Mouse (Mus musculus): ENCODE measurements at regions not wholly inside any gene's neighbourhood (a gene's known extent, or its start where the extent isn't known, plus 50 kb on each side); places are given as distances from the start of the nearest gene placed in this dataset.
A peak's percentile ranks its signal among the peaks of the same experiment; 100 is the strongest.

- Histone ChIP-seq H3K36me3 (replicated peaks in 1 of 2; ENCODE audit: control insufficient read depth in 1 of 2, insufficient read depth in 1 of 2, low read length in 1 of 2) (no peaks in the 10 kb centered on the region), H3K27me3 (replicated peaks) (no peaks in the 10 kb centered on the region), H3K9me3 (replicated peaks; ENCODE audit: low read length) (no peaks in the 10 kb centered on the region), H3K27ac (ENCODE audit: insufficient read depth, low read depth) (no peak overlapping the region), H3K79me2 (replicated peaks; ENCODE audit: control insufficient read depth, extremely low read depth, insufficient read depth, poor library complexity, severe bottlenecking) (no peaks in the 10 kb centered on the region), H3K9ac (ENCODE audit: insufficient read depth, low read depth) (no peak overlapping the region), H3K4me2 (ENCODE audit: insufficient read depth, low read depth, poor library complexity, severe bottlenecking) (no peak overlapping the region), H3K4me3 (replicated peaks in 1 of 3; ENCODE audit: low read depth in 2 of 3, low read length in 2 of 3, poor library complexity in 1 of 3) (no peak overlapping the region), H3K4me1 (ENCODE audit: control insufficient read depth in 1 of 2, insufficient read depth in 2 of 2) (no peaks in the 10 kb centered on the region)
- no peak for DNase-seq (ENCODE audit: extremely low read depth)
- in situ Hi-C loops (cut with MboI; ENCODE audit: low pct_ligation_motif_present, low pct_unique_long_range_greater_than_20kb, low sequenced_read_pairs), result no loop called here
- dilution Hi-C loops (cut with MboI; ENCODE audit: extremely low pct_ligation_motif_present, extremely low pct_unique_long_range_greater_than_20kb, low sequenced_read_pairs), result no loop called here
- TF ChIP-seq CTCF (conservative IDR thresholded peaks at IDR 0.05 in 1 of 2, IDR thresholded peaks at IDR 0.05 in 1 of 2; ENCODE audit: low read depth in 2 of 2, low read length in 2 of 2) (no peak), MAZ (IDR thresholded peaks at IDR 0.05; ENCODE audit: low read depth, low read length) (no peak)
Observed at GRCm38 (mm10) chr9:26625171-26625937, 108.2 kb upstream of the B3gat1 start.

GRCm38 (mm10) chr9:26632891-26633650, 100.5 kb upstream of the B3gat1 start:
- no peaks in the 10 kb centered on the region for H3K36me3 ChIP-seq (replicated peaks in 1 of 2; ENCODE audit: control insufficient read depth in 1 of 2, insufficient read depth in 1 of 2, low read length in 1 of 2)
- no peaks in the 10 kb centered on the region for H3K79me2 ChIP-seq (replicated peaks; ENCODE audit: control insufficient read depth, extremely low read depth, insufficient read depth, poor library complexity, severe bottlenecking)
- H3K27me3 ChIP-seq (replicated peaks), result no peaks in the 10 kb centered on the region
- no peaks in the 10 kb centered on the region for H3K9me3 ChIP-seq (replicated peaks; ENCODE audit: low read length)
- dilution Hi-C loops (cut with MboI; ENCODE audit: extremely low pct_ligation_motif_present, extremely low pct_unique_long_range_greater_than_20kb, low sequenced_read_pairs) (no loop called here), in situ Hi-C loops (cut with MboI; ENCODE audit: low pct_ligation_motif_present, low pct_unique_long_range_greater_than_20kb, low sequenced_read_pairs) (no loop called here)
- TF ChIP-seq KAT2A (IDR thresholded peaks at IDR 0.05; ENCODE audit: insufficient replicate concordance, low read length) (no peak), CTCF (conservative IDR thresholded peaks at IDR 0.05 in 1 of 2, IDR thresholded peaks at IDR 0.05 in 1 of 2; ENCODE audit: low read depth in 2 of 2, low read length in 2 of 2) (peak; percentile 6 to 17; a peak in 1 of 4 replicates), SMC3 (IDR thresholded peaks at IDR 0.05; ENCODE audit: low read depth, low read length) (peak; percentile 34), RAD21 (IDR thresholded peaks at IDR 0.05; ENCODE audit: low read depth, low read length) (peak; percentile 16)
- H3K4me3 ChIP-seq (replicated peaks in 1 of 3; ENCODE audit: low read depth in 2 of 3, low read length in 2 of 3, poor library complexity in 1 of 3), result no peak overlapping the region
- H3K4me2 ChIP-seq (ENCODE audit: insufficient read depth, low read depth, poor library complexity, severe bottlenecking), result no peak overlapping the region
- peaks cover 0 to 4% of the 10 kb centered on the region in 2 experiments; a peak in 1 of 4 replicates for H3K4me1 ChIP-seq (ENCODE audit: control insufficient read depth in 1 of 2, insufficient read depth in 2 of 2)
- H3K9ac ChIP-seq (ENCODE audit: insufficient read depth, low read depth), result no peak overlapping the region
- no peak for DNase-seq (ENCODE audit: extremely low read depth)
- no peak overlapping the region for H3K27ac ChIP-seq (ENCODE audit: insufficient read depth, low read depth)

DNA sequence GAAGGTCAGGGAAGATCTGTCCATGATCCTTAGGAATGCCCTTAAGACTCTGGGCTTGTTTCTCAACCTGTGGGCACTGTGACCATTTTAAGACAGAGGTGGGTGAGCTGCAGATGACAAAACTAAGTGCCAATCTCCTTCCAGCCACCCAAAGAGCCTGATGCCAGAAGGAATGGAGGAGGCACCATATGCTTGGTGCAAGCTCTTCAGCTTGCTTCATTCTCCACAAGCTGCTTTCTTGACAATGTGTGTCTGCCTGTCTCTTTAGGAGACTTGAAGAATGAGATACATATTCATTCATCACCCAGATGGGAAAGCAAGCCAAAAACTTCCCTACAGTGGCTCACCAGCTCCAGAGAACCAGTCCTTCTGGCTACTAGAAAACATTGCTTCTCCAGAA, 98.3 kb upstream of the B3gat1 start:
- DNase-seq (ENCODE audit: extremely low read depth), result no peak
- Histone ChIP-seq H3K4me3 (replicated peaks in 1 of 3; ENCODE audit: low read depth in 2 of 3, low read length in 2 of 3, poor library complexity in 1 of 3) (no peak overlapping the region), H3K27me3 (replicated peaks) (no peaks in the 10 kb centered on the region), H3K4me1 (ENCODE audit: control insufficient read depth in 1 of 2, insufficient read depth in 2 of 2) (peaks cover 0 to 4% of the 10 kb centered on the region in 2 experiments; a peak in 1 of 4 replicates), H3K79me2 (replicated peaks; ENCODE audit: control insufficient read depth, extremely low read depth, insufficient read depth, poor library complexity, severe bottlenecking) (no peaks in the 10 kb centered on the region), H3K36me3 (replicated peaks in 1 of 2; ENCODE audit: control insufficient read depth in 1 of 2, insufficient read depth in 1 of 2, low read length in 1 of 2) (no peaks in the 10 kb centered on the region), H3K4me2 (ENCODE audit: insufficient read depth, low read depth, poor library complexity, severe bottlenecking) (no peak overlapping the region), H3K9me3 (replicated peaks; ENCODE audit: low read length) (no peaks in the 10 kb centered on the region), H3K9ac (ENCODE audit: insufficient read depth, low read depth) (no peak overlapping the region), H3K27ac (ENCODE audit: insufficient read depth, low read depth) (no peak overlapping the region)
- dilution Hi-C loops (cut with MboI; ENCODE audit: extremely low pct_ligation_motif_present, extremely low pct_unique_long_range_greater_than_20kb, low sequenced_read_pairs), result no loop called here
- in situ Hi-C loops (cut with MboI; ENCODE audit: low pct_ligation_motif_present, low pct_unique_long_range_greater_than_20kb, low sequenced_read_pairs), result no loop called here
- TF ChIP-seq RCOR1 (conservative IDR thresholded peaks at IDR 0.05; ENCODE audit: low read depth, low read length), result no peak
- no peak for TF ChIP-seq EP300 (IDR thresholded peaks at IDR 0.05; ENCODE audit: low read length)
- no peak for TF ChIP-seq USF2 (conservative IDR thresholded peaks at IDR 0.05; ENCODE audit: low read depth, low read length)
- no peak for TF ChIP-seq MAZ (IDR thresholded peaks at IDR 0.05; ENCODE audit: low read depth, low read length)
- TF ChIP-seq KAT2A (IDR thresholded peaks at IDR 0.05; ENCODE audit: insufficient replicate concordance, low read length), result no peak
- TF ChIP-seq NRF1 (IDR thresholded peaks at IDR 0.05; ENCODE audit: low read depth, low read length), result no peak
- no peak for TF ChIP-seq NELFE (IDR thresholded peaks at IDR 0.05; ENCODE audit: low read depth, low read length)
- no peak for TF ChIP-seq POLR2A (IDR thresholded peaks at IDR 0.05; ENCODE audit: low read depth, low read length)
- TF ChIP-seq JUN (IDR thresholded peaks at IDR 0.05; ENCODE audit: insufficient read depth, low read depth, low read length), result no peak
